In genomic region chr2:173337666-173338065, GRCm38 (mm10) we compare ENCODE assay signal across 10 mouse cellular contexts.
DNase-seq lines count a peak whose midpoint lies in the region; ATAC-seq and TF ChIP-seq lines count a peak whose summit lies in the region.
"Had no signal": no experiment of that assay in that cellular context is flagged by ENCODE, and none has a peak within 500 bp of the region (broad histone marks: within the 10 kb centered on the region; RNA-seq: fewer than 3 reads in every experiment).

No protein-coding gene starts in this region.

- H3K4me2 ChIP-seq in kidney, embryonic 14.5 days (replicated peaks; ENCODE audit: low read depth, low read length): no peak overlapping the region
- no peak overlapping the region for H3K4me2 ChIP-seq in CH12.LX (ENCODE audit: insufficient read depth, low read depth, poor library complexity, severe bottlenecking)
- no peak overlapping the region for H3K4me2 ChIP-seq in heart, embryonic 15.5 days

- in situ Hi-C loops in CH12.LX (cut with MboI; ENCODE audit: low pct_ligation_motif_present, low pct_unique_long_range_greater_than_20kb, low sequenced_read_pairs): no loop called here

- WGBS in kidney, embryonic 14.5 days: 65% methylated on average over 5 of the region's 5 CpGs
- WGBS in heart, embryonic 15.5 days: 67% methylated on average over 5 of the region's 5 CpGs

- dilution Hi-C loops in CH12.LX (cut with MboI; ENCODE audit: extremely low pct_ligation_motif_present, extremely low pct_unique_long_range_greater_than_20kb, low sequenced_read_pairs): no loop called here

- H3K9ac ChIP-seq in kidney, embryonic 14.5 days (ENCODE audit: low read depth, low read length): no peak overlapping the region
- no peak overlapping the region for H3K9ac ChIP-seq in CH12.LX (ENCODE audit: insufficient read depth, low read depth)
- H3K9ac ChIP-seq in heart, embryonic 15.5 days: no peak overlapping the region

- TF ChIP-seq CTCF in CH12.LX (conservative IDR thresholded peaks at IDR 0.05 in 1 of 2, IDR thresholded peaks at IDR 0.05 in 1 of 2; ENCODE audit: low read depth in 2 of 2, low read length in 2 of 2): no peak

- no peaks in the 10 kb centered on the region for H3K9me3 ChIP-seq in kidney, embryonic 14.5 days (ENCODE audit: control insufficient read depth, low read length)
- H3K9me3 ChIP-seq in CH12.LX (replicated peaks; ENCODE audit: low read length): no peaks in the 10 kb centered on the region
- H3K9me3 ChIP-seq in heart, embryonic 15.5 days (replicated peaks): no peaks in the 10 kb centered on the region
- H3K9me3 ChIP-seq: hindbrain, embryonic 10.5 days had no signal

- no peaks in the 10 kb centered on the region for H3K27me3 ChIP-seq in kidney, embryonic 14.5 days (ENCODE audit: control insufficient read depth, insufficient read depth, low read length)
- no peaks in the 10 kb centered on the region for H3K27me3 ChIP-seq in CH12.LX (replicated peaks)
- H3K27me3 ChIP-seq in heart, embryonic 15.5 days: no peaks in the 10 kb centered on the region

- no peak for TF ChIP-seq POLR2A in CH12.LX (IDR thresholded peaks at IDR 0.05; ENCODE audit: low read depth, low read length)

- H3K79me2 ChIP-seq in CH12.LX (replicated peaks; ENCODE audit: control insufficient read depth, extremely low read depth, insufficient read depth, poor library complexity, severe bottlenecking): no peaks in the 10 kb centered on the region

- H3K27ac ChIP-seq in kidney, embryonic 14.5 days (ENCODE audit: low read depth, low read length): no peak overlapping the region
- H3K27ac ChIP-seq in CH12.LX (ENCODE audit: insufficient read depth, low read depth): no peak overlapping the region
- peak overlapping the region; percentile 79; the same call in 1 of the 2 replicates for H3K27ac ChIP-seq in heart, embryonic 15.5 days
- H3K27ac ChIP-seq: hindbrain, embryonic 10.5 days had no signal

- H3K36me3 ChIP-seq in kidney, embryonic 14.5 days (ENCODE audit: control insufficient read depth, insufficient read depth, low read length): no peaks in the 10 kb centered on the region
- H3K36me3 ChIP-seq in CH12.LX (replicated peaks in 1 of 2; ENCODE audit: control insufficient read depth in 1 of 2, insufficient read depth in 1 of 2, low read length in 1 of 2): no peaks in the 10 kb centered on the region
- no peaks in the 10 kb centered on the region for H3K36me3 ChIP-seq in heart, embryonic 15.5 days
- H3K36me3 ChIP-seq: hindbrain, embryonic 10.5 days had no signal

- no peak overlapping the region for H3K4me3 ChIP-seq in kidney, embryonic 14.5 days (ENCODE audit: low read length)
- H3K4me3 ChIP-seq in CH12.LX (replicated peaks in 1 of 3; ENCODE audit: low read depth in 2 of 3, low read length in 2 of 3, poor library complexity in 1 of 3): no peak overlapping the region
- H3K4me3 ChIP-seq in heart, embryonic 15.5 days: no peak overlapping the region
- H3K4me3 ChIP-seq: erythroblast, embryonic 14.5 days; hindbrain, embryonic 10.5 days had no signal

- H3K4me1 ChIP-seq in kidney, embryonic 14.5 days (ENCODE audit: control insufficient read depth, insufficient read depth, low read length): peaks cover 46% of the 10 kb centered on the region
- H3K4me1 ChIP-seq in CH12.LX (ENCODE audit: control insufficient read depth in 1 of 2, insufficient read depth in 2 of 2): peaks cover 5 to 6% of the 10 kb centered on the region in 2 experiments; a peak in 3 of 4 replicates
- peaks cover 69% of the 10 kb centered on the region for H3K4me1 ChIP-seq in heart, embryonic 15.5 days (replicated peaks)

- TF ChIP-seq RAD21 in CH12.LX (IDR thresholded peaks at IDR 0.05; ENCODE audit: low read depth, low read length): no peak

- TF ChIP-seq EP300 in CH12.LX (IDR thresholded peaks at IDR 0.05; ENCODE audit: low read length): no peak

- DNase-seq in kidney, adult 11 months: peak; percentile 41
- DNase-seq in CH12.LX (ENCODE audit: extremely low read depth): peak; percentile 16
- DNase-seq in lung, postnatal 36 days: peak; percentile 49
- DNase-seq in embryo, embryonic 10.5 days (ENCODE audit: low spot score): no peak
- no peak for DNase-seq in cerebellum, adult 9-11 months
- no peak for DNase-seq in thymus, postnatal 36 days

- ATAC-seq in kidney, embryonic 14.5 days (ENCODE audit: low FRiP score, low TSS enrichment): no peak
- ATAC-seq in heart, embryonic 15.5 days (replicated peaks; ENCODE audit: insufficient number of reproducible peaks, insufficient read depth, low FRiP score, low read depth): no peak

TF ChIP-seq in CH12.LX, 34 proteins besides CTCF, POLR2A, EP300 and RAD21:
- TF ChIP-seq USF1 (IDR thresholded peaks at IDR 0.05; ENCODE audit: low read depth, low read length): no peak
- peak; percentile 60; the same call in 1 of the 2 replicates for TF ChIP-seq ELF1 (IDR thresholded peaks at IDR 0.05; ENCODE audit: low read depth, low read length)
- TF ChIP-seq MAX (IDR thresholded peaks at IDR 0.05; ENCODE audit: low read length): no peak
- TF ChIP-seq IRF4 (IDR thresholded peaks at IDR 0.05; ENCODE audit: low read depth, low read length): peak; percentile 46; the same call in 1 of the 2 replicates
- TF ChIP-seq KAT2A (IDR thresholded peaks at IDR 0.05; ENCODE audit: insufficient replicate concordance, low read length): no peak
- no peak for TF ChIP-seq TCF12 (IDR thresholded peaks at IDR 0.05; ENCODE audit: low read depth, low read length)
- TF ChIP-seq E2F4 (IDR thresholded peaks at IDR 0.05; ENCODE audit: insufficient replicate concordance, low read depth, low read length): no peak
- TF ChIP-seq SIN3A (IDR thresholded peaks at IDR 0.05; ENCODE audit: low read length): no peak
- TF ChIP-seq ZKSCAN1 (IDR thresholded peaks at IDR 0.05; ENCODE audit: borderline replicate concordance, low read depth, low read length): no peak
- TF ChIP-seq SMC3 (IDR thresholded peaks at IDR 0.05; ENCODE audit: low read depth, low read length): no peak

Comparison
In these comparisons a context has a peak if more than half of its experiments do, and no peak if none do; other contexts are left out.
1. DNase-seq: peak in kidney, adult 11 months (single experiment), CH12.LX (single experiment) and lung, postnatal 36 days (single experiment); none in embryo, embryonic 10.5 days (single experiment), cerebellum, adult 9-11 months (single experiment) and thymus, postnatal 36 days (0 of 2).